Mouse (Mus musculus): Measurements from ENCODE around the gene Erlin1. TPM values are rescaled to one million over a fixed set of nuclear protein-coding genes. Genes with fewer than 3 reads are reported as not detected.

Gene Erlin1
- total RNA-seq, 2 experiments from 2014 or later: 5.7 to 9.1 TPM

DNA sequence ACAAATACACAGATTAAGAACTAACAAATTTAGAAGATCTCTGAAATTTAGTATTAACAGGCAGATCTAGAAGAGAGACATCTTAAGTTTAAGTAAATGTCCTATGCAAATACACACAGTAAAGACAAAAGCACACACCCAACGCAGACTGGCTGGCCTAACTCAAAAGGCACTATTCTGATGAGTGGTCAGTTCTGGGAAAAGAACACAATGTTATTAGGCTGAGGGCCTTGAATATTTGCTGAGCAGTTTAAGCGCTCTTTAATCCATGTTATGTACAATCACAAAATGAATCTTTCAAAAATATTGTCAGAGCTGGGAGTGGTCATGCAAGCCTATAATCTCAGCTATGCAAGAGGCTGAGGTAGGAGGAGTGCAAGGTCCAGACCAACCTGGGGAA lies 4.9 kb downstream of the Erlin1 start:
- no peak for DNase-seq
- intact Hi-C loops (cut with DNase I): no loop called here

DNA sequence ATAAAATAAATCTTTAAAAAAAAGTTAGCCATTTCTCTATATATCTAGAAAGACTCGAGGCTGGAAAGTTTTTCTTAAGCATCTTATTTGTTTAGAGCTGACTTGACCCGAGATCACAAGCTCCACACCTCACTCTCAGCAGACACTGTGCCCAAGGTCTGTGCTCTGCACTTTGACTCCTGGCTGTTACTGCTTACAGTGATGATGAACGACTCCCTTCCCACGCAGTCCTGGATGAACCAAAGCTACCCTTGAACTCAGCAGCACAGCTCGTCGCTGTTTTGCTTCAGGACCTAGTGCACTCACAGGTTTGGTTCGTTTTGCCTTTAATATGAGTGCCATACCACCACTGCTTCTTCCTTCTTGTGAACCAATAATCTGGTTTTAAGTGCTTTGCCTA lies 5.8 kb downstream of the Erlin1 start:
- intact Hi-C loops (cut with DNase I): no loop called here
- DNase-seq: no peak

DNA sequence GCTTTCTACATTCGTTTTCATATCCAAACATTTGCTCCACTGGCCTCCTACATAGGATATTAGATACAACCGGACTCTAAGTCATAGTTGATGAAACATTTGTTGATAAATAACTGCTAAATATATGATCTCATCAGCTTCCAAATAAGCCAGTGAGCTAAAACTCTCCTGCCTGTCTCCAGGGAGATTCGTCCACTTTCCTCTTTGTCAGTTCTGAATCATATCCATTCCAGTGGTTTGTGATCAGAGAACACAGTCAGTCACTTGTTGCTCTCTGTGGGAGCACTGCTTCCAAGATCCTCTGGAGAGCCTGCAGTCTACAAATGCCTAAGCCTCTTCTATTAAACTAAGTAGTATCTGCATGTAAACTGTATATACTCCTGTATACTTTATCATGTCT lies 9.4 kb downstream of the Erlin1 start:
- no peak for DNase-seq
- intact Hi-C loops (cut with DNase I): no loop called here

DNA sequence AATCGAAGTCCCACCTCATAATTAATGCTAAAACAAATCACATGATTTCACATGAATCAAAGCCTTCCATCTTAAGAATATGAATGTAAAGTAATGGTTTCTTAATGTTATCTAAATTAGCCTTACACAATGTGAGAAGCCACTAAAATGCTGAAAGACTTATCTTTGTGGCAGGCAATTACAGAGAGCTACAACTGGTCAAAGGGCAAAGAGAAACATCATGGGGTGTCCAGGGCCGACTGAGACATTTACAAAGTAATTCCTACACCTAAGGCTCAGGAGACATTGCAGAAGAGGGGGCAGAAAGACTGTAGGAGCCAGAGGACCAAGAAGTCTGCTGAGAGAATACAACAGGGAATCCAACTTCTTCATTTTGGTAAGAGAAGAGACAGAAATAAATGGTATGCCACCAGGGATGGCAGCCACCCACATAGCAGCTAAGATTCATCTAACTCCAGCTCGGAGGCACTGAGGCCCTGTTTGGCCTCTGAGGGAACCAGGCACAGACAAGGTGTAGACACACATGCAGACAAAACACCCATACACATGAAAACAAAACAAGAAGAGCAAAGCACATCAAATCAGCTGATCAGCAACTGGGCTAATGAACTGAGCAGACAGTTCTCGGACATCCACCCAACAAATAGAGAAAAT lies 14.3 kb downstream of the Erlin1 start:
- no peak for DNase-seq
- intact Hi-C loops (cut with DNase I): no loop called here

DNA sequence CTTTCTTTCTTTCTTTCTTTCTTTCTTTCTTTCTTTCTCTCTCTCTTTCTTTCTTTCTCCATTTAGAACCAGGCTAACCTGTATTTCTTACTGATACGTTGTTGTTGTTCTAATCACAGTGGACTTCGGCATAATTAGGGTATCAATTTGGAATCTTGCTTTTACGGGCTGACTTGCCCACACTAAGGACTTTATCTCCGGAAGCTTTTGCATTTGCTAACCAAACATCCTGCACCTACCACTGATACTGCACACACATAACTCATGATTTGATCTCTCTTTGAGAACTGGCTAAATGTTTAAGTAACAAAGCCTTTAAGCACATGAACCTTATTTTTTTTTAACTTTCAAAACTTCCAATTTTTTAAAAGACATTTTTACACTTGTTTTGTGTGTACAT lies 19.2 kb downstream of the Erlin1 start:
- intact Hi-C loops (cut with DNase I): no loop called here
- DNase-seq: no peak

DNA sequence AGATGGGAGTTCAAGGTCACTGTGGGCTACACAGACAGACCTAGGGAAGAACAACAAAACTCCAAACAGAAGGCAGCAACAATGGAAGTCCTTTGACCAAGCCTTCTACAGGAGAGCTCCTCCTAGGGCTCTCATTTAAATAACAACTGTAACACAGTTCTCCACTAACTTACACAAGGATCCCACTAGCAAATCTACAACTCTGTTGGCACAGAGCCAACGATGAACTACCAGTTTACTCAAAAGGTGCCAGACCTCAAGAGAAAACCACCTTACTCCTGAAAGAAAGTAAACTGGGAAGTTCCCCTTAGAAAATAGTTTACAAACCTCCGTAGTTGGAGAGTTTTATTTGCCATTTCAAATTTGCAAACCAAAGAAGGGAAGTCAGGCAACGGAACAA lies 20.3 kb downstream of the Erlin1 start:
- intact Hi-C loops (cut with DNase I): no loop called here
- no peak for DNase-seq

DNA sequence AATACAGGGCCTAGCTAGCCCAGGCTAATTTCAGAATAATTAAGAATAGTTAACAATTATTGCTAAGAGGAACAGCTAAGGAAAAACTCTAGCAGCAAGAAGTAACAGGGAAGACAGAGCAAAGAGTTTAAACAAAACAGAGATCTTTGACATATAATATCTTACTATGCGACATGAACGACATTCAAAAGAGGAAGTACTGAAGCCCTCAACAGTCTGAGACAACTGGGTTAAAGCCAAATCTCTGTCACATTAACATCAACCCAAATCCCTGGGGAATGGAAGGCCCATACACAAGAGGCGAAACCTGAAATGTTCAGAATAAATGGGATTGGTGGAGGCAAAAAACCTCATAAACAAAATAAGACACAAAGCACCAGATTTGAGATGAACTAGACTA lies 23.7 kb downstream of the Erlin1 start:
- intact Hi-C loops (cut with DNase I): no loop called here
- DNase-seq: no peak

DNA sequence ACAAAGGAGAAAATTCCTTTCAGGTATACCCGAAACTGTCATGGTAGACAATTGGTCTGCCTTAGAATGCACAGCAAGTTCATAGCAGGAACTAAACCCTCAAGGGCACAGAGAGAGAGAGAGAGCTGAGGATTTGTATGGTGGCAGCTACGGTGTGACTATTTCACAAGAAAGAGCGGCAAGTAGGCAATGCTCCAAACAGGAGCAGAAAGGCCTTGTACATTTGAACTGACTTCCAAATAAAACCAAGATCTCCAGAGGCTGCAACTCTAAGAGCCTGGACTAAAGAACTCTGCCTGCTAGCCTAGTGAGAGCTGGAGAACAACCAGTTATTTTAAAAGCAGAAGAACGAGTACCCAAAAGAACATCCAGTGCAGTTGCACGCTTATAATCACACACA lies 27.5 kb downstream of the Erlin1 start:
- intact Hi-C loops (cut with DNase I): no loop called here
- no peak for DNase-seq

DNA sequence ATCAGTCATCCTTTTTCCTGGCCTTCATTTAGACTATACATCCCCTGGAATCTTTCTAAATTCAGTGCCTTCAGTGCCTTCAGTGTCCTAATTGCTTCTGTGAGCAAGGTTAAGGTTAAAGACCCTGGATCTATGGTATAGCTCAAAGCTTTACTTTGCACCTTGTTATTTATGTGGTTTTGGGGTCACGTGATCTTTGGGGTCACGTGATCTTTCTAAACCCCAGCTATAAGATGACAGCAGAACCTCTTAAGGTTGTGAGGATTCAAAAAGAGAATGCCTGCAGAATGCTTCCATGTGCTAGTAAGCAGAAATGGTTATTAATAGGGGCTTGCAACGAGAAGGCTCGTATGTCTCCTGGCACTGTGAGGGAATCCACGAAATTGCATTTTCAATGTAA lies 36.2 kb downstream of the Erlin1 start:
- intact Hi-C loops (cut with DNase I): no loop called here
- no peak for DNase-seq

DNA sequence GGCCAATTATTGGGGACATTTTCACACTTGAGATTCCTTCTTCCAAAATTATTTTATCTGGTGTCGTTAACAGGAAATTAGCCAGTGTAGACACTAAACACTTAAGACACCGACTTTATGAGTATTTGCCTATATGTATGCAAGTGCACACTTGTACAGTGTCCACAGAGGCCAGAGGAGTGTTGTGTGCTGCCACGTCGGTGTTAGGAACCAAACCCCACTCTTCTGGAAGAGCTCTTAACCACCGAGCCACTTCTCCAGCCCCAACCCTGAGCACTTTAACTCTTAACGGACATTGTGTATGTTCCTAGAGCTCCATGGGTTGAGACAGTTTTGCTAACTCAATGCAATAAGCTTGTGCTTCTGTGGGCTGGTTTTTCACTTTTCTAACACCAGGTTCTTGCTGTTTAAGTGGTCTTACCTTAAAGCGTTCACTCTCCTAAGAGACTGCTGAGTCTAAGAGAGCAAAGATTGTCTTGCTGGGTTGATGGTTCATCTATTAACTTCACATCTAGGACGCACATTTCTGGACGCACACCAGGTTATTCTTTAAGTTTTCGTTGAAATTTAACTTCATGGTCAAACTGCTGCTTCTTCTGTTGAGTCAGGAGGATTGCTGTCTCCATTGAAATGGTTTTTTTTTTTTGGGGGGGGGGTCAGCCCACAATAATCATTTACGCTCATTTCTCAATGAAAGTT lies 37.4 kb downstream of the Erlin1 start:
- intact Hi-C loops (cut with DNase I): no loop called here
- DNase-seq: no peak

DNA sequence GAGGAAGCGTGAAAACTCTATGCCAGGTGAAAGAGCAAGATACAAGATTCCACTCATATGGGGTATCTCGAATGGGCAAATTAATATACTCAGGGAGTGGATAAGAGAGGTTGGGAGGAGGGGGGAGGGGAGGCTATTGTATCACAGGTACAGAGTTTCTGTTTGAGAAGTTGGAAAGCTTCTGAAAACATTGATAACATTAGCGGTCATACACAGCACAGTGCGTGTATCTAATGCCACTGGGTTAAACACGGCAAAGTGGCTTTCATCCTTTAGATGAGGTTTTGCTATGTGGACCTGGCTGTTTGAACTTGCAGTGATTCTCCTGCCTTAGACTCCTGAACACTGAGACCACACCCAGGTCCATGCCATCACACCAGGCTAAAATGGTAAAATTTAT lies 39.6 kb downstream of the Erlin1 start:
- intact Hi-C loops (cut with DNase I): no loop called here
- DNase-seq: no peak

DNA sequence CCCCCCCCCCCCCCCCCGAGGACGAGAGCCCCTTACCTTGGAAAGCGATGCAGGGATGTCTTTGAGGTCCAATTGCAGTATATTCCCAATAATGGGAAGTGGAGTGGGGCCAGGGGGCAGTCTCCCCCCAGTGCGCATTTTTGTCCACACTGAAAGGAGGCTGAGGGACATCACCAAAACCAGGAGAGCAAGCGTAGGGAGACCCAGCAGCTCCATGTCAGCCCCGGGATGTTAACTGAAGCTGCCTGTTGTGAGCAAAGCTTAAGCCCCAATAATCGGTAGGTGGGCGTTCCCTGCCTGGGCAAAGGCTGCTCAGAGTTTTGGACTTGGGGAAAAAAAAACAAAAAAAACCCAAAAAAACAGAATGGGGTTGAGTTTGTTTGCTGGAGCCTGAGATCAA lies 40.6 kb downstream of the Erlin1 start, which contains the start of gene Cyp2c23:
Gene Cyp2c23 (minus strand): TSS at position 237 of the 400 bp plus-strand sequence.
- intact Hi-C loops (cut with DNase I): no loop called here
- DNase-seq: no peak

DNA sequence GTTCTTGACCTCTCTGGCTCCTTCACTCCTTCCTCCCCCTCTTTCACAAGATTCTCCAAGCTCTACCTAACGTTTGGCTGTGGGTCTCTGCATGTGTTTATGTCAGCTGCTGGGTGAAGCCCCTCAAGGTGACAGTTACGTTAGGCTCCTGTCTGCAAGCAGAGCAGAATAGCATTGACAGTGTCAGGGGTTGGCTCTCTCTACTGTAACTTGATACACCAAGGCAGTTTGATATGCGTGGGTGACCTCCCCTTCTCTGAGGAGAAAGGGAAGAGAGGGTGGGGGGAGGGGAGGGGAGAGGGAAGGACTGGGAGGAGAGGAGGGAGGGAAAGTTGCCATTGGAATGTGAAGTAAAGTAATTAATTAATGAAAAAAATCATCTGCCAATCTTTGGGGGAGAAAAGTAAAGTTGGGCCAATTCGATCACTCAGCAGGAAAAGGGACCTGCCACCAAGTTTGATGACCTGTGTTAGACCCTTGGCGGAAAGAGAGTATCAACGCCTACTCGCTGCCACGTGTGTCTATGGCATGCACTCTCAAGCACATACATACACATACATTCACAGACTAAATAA lies 42.5 kb downstream of the Erlin1 start:
- intact Hi-C loops (cut with DNase I): no loop called here
- DNase-seq: no peak

DNA sequence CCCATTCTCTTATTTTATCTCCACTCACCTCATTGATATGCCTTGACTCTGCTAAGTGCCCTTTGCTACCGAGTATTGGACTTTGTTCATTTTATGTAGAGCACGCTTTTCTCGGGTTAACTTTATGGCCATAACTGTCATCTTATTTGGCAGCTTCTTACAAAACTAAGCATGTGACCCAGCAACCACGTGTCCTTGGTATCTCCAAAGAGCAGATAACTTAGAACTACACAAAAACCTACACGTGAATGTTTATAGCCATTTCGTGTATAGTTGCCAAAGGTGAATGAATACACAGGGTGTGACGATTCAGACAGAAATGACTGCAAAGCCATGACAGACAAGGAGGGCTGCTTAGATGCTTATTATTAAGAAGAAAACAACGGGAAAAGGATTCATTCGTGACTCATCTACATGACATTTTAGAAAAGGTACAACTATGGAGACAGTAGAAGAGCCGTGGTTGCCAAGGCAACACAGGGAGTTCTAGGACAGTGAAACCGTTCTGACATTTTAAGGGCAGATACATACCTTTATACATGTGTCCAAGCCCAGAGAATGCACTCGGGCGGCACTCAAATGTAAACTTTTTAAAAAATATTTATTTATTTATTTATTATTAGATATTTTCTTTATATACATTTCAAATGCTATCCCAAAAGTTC lies 44.5 kb downstream of the Erlin1 start:
- no peak for DNase-seq
- intact Hi-C loops (cut with DNase I): no loop called here

DNA sequence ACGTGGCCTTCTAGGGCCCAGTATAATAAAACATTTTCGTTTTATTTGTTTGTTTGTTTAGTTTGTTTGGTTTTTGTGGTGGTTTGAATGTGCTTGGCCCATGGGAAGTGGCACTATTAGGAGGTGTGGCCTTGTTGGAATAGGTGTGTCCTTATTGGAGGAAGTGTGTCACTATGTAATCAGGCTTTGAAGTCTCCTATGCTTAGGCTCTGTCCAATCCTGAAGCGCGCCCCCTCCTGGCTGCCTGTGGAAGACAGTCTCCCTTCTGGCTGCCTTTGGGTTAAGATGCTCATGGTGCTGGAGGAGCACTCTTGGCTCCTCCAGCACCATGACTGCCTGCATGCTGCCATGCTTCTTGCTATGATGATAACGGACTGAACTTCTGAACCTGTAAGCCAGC lies 46.5 kb downstream of the Erlin1 start:
- peak in 1 of 2 experiments; percentile 8 for DNase-seq
- intact Hi-C loops (cut with DNase I): no loop called here

DNA sequence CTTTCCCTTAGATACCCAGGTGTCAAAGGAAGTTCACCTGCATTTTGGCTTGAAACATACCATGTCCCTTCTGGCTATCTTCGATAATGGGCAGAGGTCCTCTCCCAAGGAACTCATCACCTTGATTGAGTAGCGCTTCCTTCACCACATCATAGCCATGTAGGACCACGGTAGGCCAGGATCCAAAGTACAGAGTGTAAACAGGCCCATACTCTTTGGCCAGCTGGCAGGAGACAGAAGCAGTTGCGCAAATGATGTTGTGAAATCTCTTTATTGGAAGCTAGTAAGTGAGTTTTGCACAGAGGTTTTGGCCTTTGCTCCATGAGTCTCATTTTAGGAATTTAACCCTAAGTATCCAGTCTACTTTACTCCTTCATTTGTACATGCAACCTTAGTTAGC lies 48.1 kb downstream of the Erlin1 start:
- intact Hi-C loops (cut with DNase I): no loop called here
- peak; percentile 65 for DNase-seq

DNA sequence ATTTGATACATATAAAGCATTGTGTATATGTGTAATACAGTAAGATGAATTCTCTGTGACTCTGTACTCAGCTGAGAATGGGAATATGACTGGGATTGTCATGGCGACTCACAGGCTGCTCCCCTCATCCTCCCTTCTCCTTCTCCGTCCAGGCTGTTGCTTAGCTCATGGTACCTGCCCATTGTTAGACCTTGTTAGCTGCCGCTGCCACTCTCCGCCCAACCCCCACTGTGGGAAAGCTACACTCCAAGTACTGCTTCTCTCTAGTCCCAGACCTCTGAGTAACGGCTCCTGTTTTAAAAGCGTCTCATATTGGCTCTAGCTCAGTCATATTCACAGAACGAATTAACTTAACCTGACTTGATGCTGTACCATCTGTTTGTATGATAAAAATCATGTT lies 49.8 kb downstream of the Erlin1 start:
- no peak for DNase-seq

DNA sequence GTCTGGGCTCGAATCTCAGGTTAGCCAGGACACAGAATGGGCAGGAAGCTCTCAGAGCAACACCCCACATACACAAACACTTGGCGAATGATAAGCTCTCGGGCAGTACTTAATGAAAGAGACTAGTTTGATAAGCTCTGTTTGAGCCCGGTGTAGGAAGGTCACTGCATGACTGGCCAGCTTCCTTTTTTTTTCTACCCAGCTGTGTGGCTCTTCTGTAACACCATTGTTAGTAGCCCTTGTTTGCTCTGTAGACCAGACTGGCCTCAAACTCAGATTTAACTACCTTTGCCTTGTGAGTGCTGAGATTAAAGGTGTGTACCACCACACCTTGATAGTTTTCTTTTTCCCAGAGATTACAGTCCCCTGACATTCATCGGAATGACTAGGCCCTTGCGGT lies 55.7 kb downstream of the Erlin1 start:
- intact Hi-C loops (cut with DNase I): no loop called here
- DNase-seq: no peak

More for the DNA sequence above, 49.8 kb downstream of the Erlin1 start:
- intact Hi-C loops (cut with DNase I): no loop called here

DNA sequence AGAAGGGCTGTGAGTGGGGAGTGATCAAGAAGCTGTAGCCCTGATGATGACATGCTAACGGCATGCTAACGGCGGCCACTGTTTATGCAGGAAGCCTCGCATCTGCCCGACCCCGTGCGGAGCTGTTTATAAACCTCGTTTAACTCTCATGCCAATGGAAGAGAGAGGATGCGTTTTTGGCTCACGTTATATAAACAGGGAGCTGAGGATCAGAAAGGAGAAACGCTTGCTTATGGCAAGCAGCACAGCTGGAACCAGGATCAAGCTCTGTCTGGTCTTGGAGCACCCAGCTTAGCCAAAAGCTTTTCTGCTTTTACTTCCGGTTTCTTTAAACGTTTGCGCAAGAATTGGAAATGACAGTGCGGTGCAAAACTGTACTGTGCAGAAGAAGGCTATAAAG lies 60.8 kb downstream of the Erlin1 start:
- no peak for DNase-seq
- intact Hi-C loops (cut with DNase I): no loop called here

DNA sequence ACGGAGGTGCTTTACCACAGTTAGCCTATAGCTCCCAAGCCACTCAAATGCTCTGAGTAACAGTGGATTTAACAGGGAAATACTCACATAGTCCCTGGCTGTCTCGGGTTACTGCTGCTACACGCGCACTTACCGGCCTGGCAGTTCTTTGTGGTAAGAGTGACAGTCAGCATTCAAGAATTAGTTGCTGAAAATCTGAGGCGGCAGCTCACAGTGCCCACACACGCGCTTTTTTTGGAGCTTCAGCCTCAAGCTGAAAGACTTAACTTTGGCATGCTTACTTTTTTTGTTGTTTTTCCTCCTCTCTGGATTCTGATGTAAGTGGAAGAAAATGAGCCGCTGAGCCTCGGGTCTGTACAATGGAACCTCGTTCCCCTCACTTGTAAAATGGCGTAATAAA lies 62.4 kb downstream of the Erlin1 start:
- intact Hi-C loops (cut with DNase I): no loop called here
- no peak for DNase-seq

DNA sequence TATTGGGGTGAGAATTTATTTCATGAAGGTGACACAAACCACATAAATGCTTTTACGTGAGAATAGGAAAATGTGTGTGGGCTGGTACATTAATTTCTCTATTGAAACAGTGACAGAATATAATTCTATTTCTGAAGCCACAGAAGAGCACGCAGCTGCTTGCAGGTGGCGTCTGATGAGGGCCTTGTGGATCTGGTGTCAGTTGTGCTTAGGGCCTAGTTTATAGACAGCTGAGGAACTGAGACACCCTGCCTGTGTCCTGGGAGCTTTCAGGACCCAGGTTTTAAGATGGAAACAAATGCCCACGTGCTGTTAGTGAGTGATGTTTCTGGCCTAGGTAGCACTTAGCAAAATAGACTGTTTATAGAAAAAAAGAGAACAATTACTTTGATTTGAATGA lies 64.6 kb downstream of the Erlin1 start:
- intact Hi-C loops (cut with DNase I): no loop called here
- no peak for DNase-seq

DNA sequence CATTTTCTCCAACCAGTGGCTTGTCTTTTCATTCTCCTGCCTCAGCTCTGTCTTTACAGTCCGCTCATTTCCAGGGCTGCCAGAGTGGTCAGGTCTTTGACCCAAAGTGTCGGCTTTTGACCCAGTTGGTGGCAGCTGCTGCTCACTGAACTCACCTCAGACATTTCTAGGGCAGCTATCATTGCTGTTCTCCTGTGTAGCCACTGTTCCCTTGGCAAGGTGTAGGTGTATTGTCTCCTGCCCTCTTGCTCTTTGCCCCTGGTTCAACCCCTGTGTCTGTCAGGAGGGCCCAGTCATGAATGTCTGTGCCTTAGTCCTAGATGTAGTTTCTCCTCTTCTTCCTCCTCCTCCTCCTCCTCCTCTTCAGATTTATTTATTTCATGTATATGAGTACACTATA lies 65.3 kb downstream of the Erlin1 start:
- intact Hi-C loops (cut with DNase I): no loop called here
- DNase-seq: no peak

Data from heart, postnatal 10 days (tissue).